Mouse (Mus musculus) urinary bladder, adult 18-20 months (tissue): ENCODE data around the gene Tmem114.

Source experiments
- DNase-seq, 2 experiments: peaks; one replicate each; pipeline ENCODE4 v3.0.0; 2022; ENCODE audit warnings: low spot score in 2 of 2, mixed read lengths in 2 of 2

The Tmem114 gene

GRCm38 (mm10) chr16:8424971-8425330, at the start of gene Tmem114:
Gene Tmem114 (minus strand): TSS chr16:8425136.
- no peak for DNase-seq

DNA sequence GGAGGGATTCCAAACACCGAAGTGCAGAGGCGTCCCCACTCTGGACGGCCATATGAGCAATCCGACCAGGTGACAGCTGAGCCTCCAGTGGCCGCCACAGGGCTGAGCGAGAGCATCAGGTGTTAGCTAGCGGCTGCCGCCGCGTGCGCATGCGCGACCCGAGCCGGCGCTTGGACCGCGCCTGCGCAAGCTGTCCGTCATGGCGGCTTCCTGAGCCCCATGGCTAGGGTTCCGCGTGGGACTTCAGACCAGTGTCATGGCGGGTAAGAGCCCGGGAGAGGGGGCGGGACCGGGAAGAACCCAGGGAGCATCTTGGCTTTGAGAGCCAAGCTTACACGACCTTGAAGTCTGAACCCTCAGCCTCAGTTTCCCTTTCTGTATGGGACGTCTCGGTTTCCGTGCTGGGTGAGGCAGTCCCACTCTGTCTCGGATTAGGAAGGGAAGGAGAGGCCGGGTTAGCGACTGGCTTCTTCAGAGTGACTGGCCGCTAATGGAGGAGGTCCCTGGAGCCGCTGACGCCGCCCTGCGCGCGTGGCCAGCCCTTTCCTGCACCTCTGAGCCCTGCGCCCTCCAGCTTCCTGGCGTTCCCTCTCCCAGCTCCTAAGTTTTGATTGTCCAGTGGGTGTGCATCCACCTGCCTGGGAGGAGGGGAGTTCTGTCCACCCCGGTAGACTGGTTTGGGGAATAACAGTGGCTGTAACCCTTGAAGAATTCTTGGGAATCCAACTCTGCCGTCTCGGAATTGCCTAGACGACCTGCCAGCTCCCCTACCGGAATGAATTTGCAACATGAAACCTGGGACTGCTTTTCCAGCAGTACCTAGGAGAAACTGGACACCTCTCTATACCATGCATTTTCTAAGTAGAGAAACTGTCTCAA, 45.9 kb upstream of the Tmem114 start, which contains the start of gene Mettl22:
TSS of gene Mettl22 (plus strand) at position 186 of the 879 bp plus-strand sequence.
- peak; percentile 71 to 84 for DNase-seq

GRCm38 (mm10) chr16:8470132-8470531, 45.2 kb upstream of the Tmem114 start:
- DNase-seq: no peak

DNA sequence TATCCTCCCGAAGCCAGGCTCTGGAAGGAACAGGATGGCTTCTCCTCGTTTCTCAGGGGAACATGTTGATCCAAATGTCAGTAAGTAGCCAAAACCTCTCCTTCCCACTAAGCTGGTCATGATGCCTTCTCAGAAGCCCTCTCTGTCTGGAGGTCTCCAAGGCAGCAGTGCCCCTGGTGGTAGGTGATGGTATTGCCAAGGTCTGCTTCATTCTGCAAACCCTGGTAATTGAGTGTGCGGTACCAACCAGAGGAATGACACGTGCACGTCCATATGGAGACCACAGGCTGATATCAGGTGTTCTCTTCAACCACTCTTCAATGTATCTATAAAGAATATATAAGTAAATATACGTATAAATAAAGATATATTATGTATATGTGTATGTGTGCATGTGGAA, 34.2 kb upstream of the Tmem114 start:
- peak in 1 of 2 experiments; percentile 50 for DNase-seq

- no peak for DNase-seq
Measured at GRCm38 (mm10) chr16:8458391-8458790, 33.5 kb upstream of the Tmem114 start.

GRCm38 (mm10) chr16:8455221-8455620, 30.3 kb upstream of the Tmem114 start:
- no peak for DNase-seq

DNA sequence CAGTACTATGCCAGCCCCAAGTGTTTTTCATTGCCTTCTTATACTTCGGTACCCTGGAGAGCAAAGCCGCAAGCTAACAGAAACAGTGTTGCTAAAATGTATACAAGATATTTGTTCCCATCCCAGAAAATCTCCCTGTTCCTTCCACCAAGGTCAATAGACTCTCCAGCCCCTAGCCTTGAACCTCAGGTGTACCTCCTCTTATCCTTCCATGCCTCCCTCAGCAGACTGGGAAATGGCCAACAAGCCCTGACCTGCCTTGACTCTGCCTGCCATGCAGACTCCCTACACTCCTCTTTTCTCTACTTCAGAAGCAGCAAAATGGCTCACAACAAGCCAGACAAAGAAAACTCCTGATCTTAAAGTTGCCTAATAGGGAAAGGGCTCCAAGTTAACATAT, 28.4 kb upstream of the Tmem114 start:
- DNase-seq: no peak

GRCm38 (mm10) chr16:8446256-8446655, 21.3 kb upstream of the Tmem114 start:
- DNase-seq: no peak

- no peak for DNase-seq
Measured at GRCm38 (mm10) chr16:8444911-8445310, 20.0 kb upstream of the Tmem114 start.

- no peak for DNase-seq
Measured at GRCm38 (mm10) chr16:8432616-8433015, 7.7 kb upstream of the Tmem114 start.

GRCm38 (mm10) chr16:8429531-8429930, 4.6 kb upstream of the Tmem114 start:
- DNase-seq: no peak

GRCm38 (mm10) chr16:8425736-8426135, 800 bp upstream of the Tmem114 start:
- no peak for DNase-seq

- DNase-seq: no peak
Measured at GRCm38 (mm10) chr16:8424161-8424970, 570 bp downstream of the Tmem114 start.

DNA sequence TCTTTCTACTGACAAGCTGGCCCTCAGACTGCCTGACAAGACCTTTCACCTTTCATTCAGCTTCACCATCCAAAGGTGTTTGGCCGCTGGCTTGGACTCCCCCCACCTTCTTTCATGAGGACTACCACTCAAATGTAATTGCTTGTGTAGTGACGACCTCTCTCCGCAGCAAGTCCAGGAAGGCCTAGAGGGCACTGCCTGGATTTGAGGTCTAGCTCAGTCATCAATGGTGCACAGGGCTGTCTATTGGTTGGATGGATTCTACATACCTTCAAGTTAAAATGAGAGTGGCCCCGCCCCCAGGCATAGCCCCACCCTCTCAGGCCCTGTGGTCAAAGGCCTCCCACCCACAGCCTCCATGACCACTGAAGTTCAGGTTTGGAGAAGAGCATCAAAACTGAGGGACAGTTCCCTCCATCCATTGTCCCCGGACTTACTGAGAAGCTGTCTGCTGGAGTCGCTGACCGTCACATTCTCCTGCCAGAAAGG, 1.3 kb downstream of the Tmem114 start:
- DNase-seq: no peak

- no peak for DNase-seq
Measured at GRCm38 (mm10) chr16:8420842-8421241, 4.1 kb downstream of the Tmem114 start.

DNA sequence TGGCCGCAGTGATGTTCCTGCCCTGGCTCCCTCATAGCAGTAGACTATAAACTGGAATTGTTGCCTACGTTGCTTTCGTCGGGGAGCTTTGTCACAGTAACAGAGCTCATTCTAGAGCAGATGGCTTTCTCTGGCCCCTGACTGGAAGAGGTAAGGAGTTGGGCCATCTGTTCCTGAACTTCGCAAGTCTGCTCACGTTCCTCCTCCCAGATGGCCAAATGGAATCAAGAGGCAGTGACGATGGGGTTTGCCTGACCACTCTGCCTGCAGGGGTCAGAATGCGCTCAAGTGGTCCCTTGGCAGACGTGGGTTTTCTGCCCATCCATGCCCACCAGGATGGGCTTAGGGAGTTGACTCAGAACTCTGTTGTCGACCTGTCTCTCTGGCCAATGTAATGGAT, 4.6 kb downstream of the Tmem114 start:
- DNase-seq: no peak

DNA sequence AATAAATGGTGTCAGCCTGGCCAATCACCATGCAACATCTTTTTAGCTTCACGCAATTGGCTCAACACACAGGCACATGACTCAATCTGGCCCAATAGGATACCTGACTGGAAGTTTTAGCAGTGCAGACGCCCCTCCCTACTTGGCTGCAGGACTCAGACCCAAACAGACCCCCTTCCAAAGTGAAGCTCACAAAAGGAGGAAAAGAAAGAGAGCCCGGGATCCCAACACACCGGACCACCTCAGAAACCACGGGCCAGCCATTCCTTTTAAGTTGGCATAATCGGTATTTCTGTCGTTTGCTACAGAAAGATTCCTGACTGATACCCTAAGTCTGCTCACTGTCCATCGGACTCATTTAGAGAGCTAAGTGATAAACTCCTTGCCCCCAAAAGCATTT, 5.3 kb downstream of the Tmem114 start:
- no peak for DNase-seq

- DNase-seq: no peak
Measured at GRCm38 (mm10) chr16:8418126-8418525, 6.8 kb downstream of the Tmem114 start.

- no peak for DNase-seq
Measured at GRCm38 (mm10) chr16:8417011-8417720, 7.8 kb downstream of the Tmem114 start.

DNA sequence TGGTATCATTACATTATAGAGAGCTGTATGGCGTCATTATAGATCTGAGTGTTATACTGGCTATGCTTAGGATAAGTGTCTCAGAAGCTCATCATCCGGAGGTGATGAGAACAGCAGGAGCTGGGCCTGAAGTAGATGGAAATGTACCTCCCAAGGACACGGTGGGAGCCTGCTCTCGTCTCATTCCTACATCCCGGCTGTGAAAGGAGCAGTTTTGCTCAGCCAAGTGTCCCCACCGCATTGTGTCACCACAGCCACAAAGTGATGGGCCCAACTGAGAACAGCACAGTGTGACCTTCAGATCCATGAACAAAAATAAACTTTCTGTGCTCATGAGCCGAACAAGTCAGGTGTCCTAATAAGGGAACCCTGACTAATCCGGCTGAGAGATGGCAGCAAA, 8.9 kb downstream of the Tmem114 start:
- no peak for DNase-seq

DNA sequence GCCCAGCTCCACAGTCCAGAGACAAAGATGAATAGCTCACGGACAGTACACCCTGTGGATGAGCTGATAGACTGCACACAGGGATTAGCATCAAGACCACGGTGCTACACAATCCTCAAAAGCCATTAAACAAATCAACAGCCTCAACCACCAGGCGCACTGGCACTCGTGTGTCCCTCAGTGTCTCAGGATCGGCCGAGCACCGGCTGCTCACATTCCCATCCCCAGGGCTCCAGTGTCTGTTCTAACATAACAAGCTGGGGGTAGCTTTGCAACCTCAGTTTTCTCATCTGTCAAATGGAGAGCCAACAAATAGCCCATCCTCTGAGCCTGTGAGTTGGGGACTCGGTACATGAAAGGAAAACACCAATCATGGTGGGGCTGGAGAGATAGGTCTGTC, 11.5 kb downstream of the Tmem114 start:
- no peak for DNase-seq

- peak in 1 of 2 experiments; percentile 10 for DNase-seq
Measured at GRCm38 (mm10) chr16:8412213-8412612, 12.7 kb downstream of the Tmem114 start.
